Mouse (Mus musculus): ENCODE results near the gene Hsd17b3.
"Not testable (repeated sequence)": the region's sequence is repeated elsewhere in the genome, so short reads cannot be mapped to it uniquely, and the experiment has no call there.

Gene Hsd17b3

DNA sequence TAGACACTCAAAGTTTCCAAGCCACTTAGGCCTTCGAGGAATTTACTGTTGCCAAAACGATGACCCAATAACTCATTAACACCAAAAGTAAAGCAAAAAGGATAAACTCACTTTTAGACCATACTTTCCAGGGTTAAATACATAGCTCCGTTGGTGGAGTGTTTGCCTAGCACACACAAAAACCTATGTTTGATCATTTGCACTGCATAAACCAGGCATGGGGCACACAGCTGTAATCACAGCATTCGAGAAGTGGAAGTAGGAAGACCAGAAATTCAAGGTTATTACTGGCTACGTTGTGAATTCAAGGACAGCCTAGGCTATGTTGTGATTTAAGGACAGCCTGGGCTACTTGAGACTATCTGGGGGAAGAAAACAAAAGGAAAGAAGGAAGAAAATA lies 1.2 kb upstream of the Hsd17b3 start:
- in situ Hi-C loops (cut with MboI; ENCODE audit: low pct_unique_long_range_greater_than_20kb in 1 of 2, low sequenced_read_pairs in 2 of 2, unreplicated experiment in 1 of 2) = no loop called here

DNA sequence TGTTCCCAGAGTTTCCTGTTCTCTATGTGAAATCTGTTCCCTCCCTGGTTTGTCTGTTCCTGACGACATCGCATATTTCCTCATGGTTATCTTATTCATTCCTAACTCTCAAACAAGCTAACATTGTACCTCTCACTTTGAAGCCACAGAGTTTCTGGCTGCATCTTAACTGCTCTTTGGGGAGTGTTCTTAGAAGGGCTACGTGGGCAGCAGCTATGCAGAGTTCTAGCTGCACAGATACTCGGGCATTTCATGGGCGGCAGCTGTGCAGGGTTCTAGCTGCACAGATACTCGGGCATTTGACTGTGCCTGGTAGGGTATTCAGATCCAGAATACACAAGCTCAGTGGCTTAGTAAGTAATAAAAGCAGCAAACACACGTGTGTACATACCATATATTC lies 973 bp downstream of the Hsd17b3 start:
- in situ Hi-C loops (cut with MboI; ENCODE audit: low pct_unique_long_range_greater_than_20kb in 1 of 2, low sequenced_read_pairs in 2 of 2, unreplicated experiment in 1 of 2) = no loop called here

DNA sequence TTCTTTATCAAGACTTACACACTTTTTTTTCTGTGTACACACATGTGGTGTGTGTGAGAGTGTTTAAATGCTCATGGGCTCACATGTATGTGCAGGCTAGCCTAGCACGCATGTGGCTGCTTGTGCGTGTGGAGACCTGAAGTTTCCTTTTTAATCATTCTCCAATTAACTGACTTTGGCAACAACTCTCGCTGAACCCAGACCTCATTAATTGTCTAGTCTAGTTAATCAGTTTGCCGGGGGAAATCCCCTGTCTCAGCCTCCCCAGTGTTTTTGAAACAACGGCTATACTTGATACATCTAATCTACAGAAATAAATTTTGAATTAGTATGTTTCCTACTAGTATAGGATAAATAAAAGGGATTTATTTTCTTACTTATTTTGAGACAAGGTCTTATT lies 3.0 kb downstream of the Hsd17b3 start:
- in situ Hi-C loops (cut with MboI; ENCODE audit: low pct_unique_long_range_greater_than_20kb in 1 of 2, low sequenced_read_pairs in 2 of 2, unreplicated experiment in 1 of 2) = no loop called here

DNA sequence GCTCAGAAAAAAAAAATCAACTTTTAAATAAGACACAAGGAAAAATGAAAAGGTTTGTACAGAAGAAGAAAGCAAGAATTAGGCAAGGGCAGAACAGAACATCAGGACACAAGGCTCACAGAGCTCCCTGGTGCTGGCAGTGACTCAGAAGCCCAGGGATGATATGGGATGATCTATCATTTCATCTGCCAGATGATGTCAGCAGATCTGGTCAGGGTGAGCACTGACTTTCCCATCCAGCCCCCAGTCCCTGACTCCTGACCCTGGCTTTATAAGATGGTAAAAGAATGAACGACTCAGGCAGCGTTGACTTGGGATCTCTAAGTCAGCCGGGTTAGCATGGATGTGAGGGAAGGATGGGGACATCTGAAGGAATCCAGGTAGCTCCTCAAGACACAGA lies 5.7 kb downstream of the Hsd17b3 start:
- in situ Hi-C loops (cut with MboI; ENCODE audit: low pct_unique_long_range_greater_than_20kb in 1 of 2, low sequenced_read_pairs in 2 of 2, unreplicated experiment in 1 of 2) = no loop called here

DNA sequence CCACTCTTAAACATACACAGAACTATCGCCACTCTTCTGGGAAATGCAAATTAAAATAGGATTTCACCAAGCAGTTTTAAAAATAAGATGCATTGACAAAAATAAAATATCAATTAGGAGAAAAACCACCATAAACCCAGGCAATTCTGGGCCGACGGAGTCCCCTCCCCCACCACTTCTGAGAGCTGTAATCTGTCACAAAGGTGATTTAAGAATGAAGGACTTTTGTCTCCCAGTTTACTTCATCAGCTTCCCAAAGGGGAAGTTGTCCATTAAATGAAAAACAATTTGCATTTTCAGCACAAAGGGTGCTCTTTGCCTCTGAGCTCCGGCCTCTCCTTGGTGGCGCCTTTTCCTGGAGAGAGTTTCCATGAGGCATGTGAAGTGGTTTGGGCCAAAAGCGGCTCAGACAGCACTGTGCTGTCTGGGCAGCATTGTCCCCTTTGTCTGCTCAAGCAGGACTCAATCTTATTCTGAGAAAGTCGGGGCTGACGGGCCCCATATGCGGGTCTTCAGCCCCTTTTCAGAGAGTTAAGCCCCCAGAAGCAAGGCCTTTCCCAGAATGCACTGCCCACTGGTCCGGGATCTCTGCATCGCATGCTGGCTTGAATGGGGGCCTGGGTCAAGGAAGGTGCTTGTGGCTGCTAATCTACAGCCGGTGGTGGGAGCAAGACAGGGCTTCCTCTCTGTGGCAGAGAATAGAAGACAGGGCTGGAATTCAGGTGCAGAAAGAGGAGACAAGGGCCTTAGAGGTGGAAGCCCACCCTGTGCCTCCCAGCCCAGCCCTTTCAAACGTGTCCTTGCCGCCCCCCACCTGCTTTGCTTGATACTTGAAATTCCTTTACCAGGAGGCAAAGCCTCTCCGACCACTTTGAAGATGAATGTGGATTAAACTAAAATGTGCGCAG lies 7.8 kb downstream of the Hsd17b3 start:
- in situ Hi-C loops (cut with MboI; ENCODE audit: low pct_unique_long_range_greater_than_20kb in 1 of 2, low sequenced_read_pairs in 2 of 2, unreplicated experiment in 1 of 2) = no loop called here

DNA sequence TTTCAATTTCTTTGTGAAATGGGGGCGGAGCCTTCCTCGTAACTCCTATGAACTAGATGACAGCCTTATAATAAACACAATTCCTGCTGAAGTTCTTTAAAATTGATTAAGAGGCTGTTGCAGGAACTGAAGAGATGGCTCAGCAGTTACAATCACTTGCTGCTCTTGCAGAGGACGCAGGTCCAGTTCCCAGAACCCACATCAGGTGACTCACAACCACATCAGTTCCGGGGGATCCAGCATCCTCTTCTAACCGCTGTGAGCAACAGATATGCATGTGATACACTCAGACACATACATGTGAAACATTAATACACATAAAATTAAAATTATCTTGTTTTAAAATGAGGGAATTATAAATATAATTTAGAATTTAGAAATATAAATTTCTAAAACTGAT lies 11.4 kb downstream of the Hsd17b3 start:
- in situ Hi-C loops (cut with MboI; ENCODE audit: low pct_unique_long_range_greater_than_20kb in 1 of 2, low sequenced_read_pairs in 2 of 2, unreplicated experiment in 1 of 2) = no loop called here

DNA sequence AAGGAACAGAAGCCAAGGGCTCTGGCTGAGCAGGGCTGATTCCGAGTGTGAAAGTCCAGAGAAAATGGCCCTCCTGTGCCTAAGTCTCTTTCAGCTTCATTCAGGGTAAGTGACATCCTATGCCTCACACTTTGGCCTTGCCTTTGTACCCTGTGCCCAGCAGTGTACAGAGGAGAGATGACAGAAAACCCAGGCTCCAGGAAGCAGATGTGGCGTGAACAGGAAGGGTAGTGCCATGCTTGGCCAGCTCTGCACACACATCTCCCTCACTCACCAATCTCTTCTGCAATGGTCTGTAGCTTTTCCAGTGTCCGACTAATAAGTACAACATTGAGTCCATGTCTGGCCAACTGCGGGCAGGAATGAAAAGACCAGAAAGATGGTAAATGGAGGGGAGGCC lies 13.0 kb downstream of the Hsd17b3 start:
- in situ Hi-C loops (cut with MboI; ENCODE audit: low pct_unique_long_range_greater_than_20kb in 1 of 2, low sequenced_read_pairs in 2 of 2, unreplicated experiment in 1 of 2) = no loop called here

DNA sequence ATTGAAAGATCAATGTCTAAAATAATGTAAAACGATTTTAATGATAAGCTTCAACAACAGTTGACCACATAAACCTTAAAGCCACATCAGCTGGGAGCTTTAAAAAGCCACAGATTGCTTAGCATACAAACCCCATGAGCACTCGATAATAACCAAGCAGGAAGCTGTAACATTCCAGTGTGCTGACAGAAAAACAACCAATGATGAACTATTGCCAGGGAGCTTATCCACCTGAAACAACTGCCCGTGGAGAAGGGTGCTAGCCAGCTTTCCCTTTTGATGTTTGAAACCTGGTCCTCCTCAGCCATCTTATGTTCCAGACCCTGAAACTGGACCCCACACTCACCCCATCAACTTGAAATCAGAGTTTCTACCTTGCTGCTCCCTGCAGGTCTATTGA lies 22.4 kb downstream of the Hsd17b3 start:
- in situ Hi-C loops (cut with MboI; ENCODE audit: low pct_unique_long_range_greater_than_20kb in 1 of 2, low sequenced_read_pairs in 2 of 2, unreplicated experiment in 1 of 2) = no loop called here

DNA sequence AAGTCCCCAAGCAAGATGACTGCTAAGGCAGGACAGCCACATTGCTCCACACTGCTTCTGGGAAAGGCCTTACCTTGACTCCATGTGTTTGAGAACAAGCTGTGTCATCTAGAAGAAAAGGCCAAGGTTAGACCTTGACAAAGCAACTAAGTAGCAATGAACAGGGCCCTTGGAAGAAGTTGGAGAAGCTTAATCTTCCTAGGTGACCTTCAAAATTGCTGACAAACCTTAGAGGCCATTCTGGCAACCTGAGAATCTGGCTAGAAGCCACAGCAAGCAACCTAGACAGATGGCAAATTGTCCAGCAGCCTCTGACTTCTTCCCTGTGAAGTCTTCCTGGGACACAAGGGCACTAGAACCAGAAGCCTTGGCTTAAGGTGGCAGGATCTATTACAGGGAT lies 24.8 kb downstream of the Hsd17b3 start:
- in situ Hi-C loops (cut with MboI; ENCODE audit: low pct_unique_long_range_greater_than_20kb in 1 of 2, low sequenced_read_pairs in 2 of 2, unreplicated experiment in 1 of 2) = no loop called here

DNA sequence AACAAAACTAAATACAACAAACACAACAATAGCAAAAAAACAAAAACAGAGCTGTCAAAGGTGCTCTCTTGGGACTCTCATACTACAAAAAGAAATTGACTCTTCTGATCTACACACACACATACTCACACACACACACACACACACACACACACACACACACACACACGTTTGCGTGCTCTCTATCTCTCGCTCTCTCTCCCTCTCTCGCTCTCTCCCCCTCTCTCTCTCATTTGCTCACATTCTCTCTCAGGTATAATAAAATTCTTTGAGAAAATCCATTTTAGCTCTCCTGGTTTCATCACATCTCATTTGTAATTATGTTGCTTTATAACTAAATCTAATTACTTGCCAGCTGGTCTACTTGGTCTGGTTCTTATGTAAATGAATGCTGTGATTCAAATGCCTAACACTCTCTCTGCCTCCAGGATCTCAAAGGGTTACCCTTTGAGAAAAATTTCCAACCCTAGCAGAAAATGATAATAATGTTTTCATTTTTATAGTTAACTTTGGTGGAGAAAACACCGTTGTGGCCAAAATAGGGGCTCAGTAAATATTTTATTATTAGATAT lies 28.0 kb downstream of the Hsd17b3 start:
- in situ Hi-C loops (cut with MboI; ENCODE audit: low pct_unique_long_range_greater_than_20kb in 1 of 2, low sequenced_read_pairs in 2 of 2, unreplicated experiment in 1 of 2) = no loop called here

DNA sequence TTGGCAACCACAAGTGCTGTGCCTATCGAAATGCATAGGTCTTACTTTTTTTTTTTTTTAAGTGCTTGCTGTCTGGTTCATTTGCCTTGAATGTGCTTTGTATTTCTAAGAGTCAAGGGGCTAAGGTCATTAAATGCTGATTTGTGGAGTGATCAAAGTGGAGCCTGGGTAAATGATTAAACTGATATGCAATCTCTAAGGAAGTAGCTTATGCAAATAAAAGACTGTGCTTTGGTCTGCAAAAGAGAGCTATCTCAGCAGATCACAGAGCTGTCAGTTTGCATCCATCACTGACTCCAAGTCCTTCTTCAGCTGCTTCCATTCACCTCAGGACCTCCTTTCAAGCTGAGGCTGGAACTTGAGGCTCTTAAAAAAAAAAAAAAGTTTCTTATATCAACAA lies 35.1 kb downstream of the Hsd17b3 start:
- in situ Hi-C loops (cut with MboI; ENCODE audit: low pct_unique_long_range_greater_than_20kb in 1 of 2, low sequenced_read_pairs in 2 of 2, unreplicated experiment in 1 of 2) = no loop called here

DNA sequence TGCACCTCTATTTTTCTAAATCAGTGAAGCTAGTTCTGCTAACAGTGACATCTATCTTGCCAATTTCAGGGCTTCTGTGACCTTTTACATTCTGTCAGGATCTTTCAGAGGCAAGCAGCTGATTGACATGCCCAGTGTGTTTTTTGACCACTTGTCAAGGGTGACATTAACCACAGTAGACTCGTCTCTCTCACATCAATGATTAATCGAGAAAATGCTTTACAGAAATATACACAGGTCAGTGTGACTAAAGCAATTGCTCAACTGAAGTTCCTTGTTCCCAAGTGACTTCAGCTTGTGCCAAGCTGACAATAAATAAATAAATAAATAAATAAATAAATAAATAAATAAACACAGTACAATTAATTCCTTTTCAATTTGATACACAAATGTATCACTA lies 36.7 kb downstream of the Hsd17b3 start:
- in situ Hi-C loops (cut with MboI; ENCODE audit: low pct_unique_long_range_greater_than_20kb in 1 of 2, low sequenced_read_pairs in 2 of 2, unreplicated experiment in 1 of 2) = not testable (repeated sequence)

DNA sequence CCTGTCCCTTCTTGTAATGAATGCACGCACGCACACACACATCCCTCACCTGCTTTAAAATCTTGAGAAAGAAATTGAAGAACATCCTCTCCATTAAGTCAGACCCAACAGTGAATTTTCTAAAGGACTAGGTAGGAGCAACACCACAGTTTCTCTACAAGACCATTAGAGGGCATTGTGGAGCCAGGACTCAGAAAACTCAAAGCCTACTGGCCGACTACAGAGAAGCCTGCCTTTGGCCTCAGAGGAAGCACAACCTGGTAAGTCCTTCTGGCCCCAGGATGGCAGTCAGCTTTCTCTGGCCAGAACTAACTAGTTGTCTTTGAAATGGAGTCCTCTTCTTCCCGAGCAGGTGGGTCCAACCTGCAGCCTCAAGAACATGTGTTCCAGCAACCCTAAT lies 38.1 kb downstream of the Hsd17b3 start:
- in situ Hi-C loops (cut with MboI; ENCODE audit: low pct_unique_long_range_greater_than_20kb in 1 of 2, low sequenced_read_pairs in 2 of 2, unreplicated experiment in 1 of 2) = no loop called here

DNA sequence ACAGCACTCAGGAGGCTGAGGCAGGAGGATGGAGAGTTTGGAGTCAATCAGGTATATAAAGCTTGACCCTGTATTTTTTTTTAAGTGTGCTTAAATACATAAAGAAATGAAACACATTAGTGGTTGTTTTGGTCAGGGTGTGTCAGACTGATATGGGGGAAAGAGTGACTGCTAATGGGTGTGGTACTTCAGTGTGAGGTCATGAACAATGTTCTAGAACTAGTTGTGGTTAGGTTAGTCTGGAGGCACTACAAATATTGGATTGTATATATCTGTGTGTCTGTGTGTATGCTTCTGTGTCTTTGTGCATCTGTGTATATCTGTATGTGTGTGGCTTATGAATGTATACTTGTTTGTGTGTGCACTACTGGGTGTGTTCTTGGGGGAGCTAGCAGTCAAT lies 39.5 kb downstream of the Hsd17b3 start:
- in situ Hi-C loops (cut with MboI; ENCODE audit: low pct_unique_long_range_greater_than_20kb in 1 of 2, low sequenced_read_pairs in 2 of 2, unreplicated experiment in 1 of 2) = loop anchor here in 1 of 2 experiments (25.0 kb wide), 1 partner anchor 537 kb away; no protein-coding TSS in a partner anchor

DNA sequence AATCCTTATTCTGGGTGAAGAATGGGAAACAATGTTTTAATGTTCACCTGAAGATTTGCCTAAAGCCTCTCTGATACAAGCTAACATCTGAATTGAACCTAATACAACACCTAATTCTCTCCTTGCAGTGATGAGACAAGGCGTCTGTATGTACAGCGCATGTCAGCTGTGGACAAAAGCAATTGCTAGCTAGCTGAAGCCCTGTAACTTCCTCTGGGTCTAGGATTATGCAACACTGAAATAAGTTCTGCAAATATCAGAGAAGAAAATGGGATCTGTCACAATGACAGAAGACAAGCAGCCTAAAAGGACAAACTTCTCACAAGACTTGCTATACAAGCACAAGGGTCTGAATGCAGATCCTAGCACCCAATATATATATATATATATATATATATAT lies 40.6 kb downstream of the Hsd17b3 start:
- in situ Hi-C loops (cut with MboI; ENCODE audit: low pct_unique_long_range_greater_than_20kb in 1 of 2, low sequenced_read_pairs in 2 of 2, unreplicated experiment in 1 of 2) = loop anchor here in 1 of 2 experiments (25.0 kb wide), 1 partner anchor 536 kb away; no protein-coding TSS in a partner anchor

DNA sequence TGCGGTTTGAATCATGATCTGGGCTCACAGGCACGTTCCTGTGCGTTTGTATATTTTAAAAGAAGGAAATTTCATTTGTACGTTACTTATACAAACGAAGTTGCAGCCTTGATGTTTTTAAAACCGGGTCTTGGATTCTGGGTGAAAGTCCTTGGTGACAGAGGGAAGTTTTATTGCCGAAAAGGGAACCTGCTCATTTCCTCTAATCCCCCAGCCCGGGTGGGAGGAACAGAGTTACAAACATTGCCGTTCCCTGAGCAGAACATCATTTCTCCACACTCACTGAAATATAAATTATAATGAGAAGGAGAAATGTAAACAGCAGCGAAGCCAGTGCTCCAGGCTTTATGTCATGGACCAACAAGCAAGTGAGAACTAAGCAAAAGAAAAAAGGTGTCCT lies 49.1 kb downstream of the Hsd17b3 start:
- in situ Hi-C loops (cut with MboI; ENCODE audit: low pct_unique_long_range_greater_than_20kb in 1 of 2, low sequenced_read_pairs in 2 of 2, unreplicated experiment in 1 of 2) = loop anchor here in 1 of 2 experiments (25.0 kb wide), 1 partner anchor 528 kb away; no protein-coding TSS in a partner anchor

DNA sequence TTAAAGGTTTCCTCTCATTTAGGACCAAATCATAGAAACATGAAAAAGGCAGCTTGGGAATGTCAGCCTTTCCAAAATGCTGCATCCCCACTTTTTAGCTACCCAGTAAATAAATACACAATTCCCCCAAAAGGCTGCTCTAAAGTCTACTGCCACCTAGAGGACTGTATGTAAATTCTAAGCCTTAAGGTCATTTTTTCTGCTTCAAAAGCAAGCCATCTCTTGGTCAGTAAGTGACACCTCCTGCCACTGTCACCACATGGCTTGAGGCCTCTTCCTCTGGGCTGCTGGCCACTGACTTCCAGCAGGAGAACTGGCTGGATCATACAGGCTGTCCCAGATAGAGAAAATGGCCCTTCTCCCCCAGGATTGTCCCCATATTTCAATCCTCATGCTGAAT lies 50.9 kb downstream of the Hsd17b3 start:
- in situ Hi-C loops (cut with MboI; ENCODE audit: low pct_unique_long_range_greater_than_20kb in 1 of 2, low sequenced_read_pairs in 2 of 2, unreplicated experiment in 1 of 2) = loop anchor here in 1 of 2 experiments (25.0 kb wide), 1 partner anchor 526 kb away; no protein-coding TSS in a partner anchor

DNA sequence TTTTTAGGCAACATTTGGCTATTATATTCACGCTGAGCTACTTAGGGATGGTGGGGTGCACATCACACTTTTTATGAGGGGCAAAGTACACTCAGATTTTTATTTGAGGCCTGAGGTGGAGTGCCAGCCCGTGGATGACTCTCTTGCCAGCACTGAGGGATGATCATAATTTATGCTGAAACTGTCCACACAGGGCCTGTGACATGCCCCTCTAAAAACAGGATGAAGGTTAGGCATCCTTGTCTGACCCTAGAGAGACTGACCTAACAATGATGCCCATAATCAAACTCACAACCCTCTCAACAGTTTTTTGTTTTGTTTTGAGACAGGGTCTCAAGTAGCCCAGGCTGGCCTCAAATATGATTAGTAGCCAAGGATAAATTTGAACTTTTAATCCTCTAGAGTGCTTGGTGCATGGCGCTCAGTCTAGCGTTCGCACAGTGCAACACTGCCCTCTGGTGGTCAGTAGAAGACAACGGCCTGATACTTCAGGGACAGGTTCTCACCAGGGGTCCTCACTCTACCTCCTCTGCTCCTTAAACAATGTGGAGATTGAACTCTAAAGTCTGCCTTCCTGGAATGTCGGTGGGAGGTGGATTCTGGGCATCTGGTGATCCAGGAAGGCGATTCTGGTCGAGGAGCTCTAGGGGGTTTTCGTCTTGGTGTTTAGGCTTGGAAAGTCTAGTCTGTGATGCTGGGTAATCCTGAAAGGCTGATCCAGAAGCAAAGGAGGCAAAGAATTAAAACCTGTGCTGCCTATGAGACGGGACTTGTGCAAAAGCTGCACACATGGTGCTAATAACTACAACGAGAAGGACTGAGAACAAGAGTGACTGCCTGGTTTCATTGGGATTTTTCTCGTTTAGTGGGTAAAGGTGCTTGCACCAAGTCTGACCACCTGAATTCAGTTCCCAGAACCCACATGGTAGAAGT lies 52.7 kb downstream of the Hsd17b3 start:
- in situ Hi-C loops (cut with MboI; ENCODE audit: low pct_unique_long_range_greater_than_20kb in 1 of 2, low sequenced_read_pairs in 2 of 2, unreplicated experiment in 1 of 2) = loop anchor here in 1 of 2 experiments (25.0 kb wide), 1 partner anchor 524 kb away; no protein-coding TSS in a partner anchor

DNA sequence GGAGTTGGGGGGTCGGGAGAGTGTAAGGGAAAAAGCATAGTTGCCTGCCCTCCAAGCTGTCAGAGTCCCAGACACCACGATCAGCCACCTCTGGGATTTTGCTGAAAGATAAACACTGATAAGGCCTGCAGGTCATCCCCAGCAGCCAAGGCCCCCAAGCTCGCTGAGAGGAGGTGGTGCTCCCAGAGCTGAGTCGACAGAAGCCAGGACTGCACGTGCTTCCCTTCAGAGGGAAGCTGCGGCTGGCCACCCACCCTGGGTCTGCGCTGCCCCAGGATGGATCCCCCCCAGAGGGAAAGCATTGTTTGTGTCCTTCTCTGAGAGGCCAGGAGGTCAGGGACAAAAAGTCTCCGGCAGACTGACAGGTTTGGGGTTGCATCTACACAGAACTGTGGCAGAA lies 54.0 kb downstream of the Hsd17b3 start:
- in situ Hi-C loops (cut with MboI; ENCODE audit: low pct_unique_long_range_greater_than_20kb in 1 of 2, low sequenced_read_pairs in 2 of 2, unreplicated experiment in 1 of 2) = loop anchor here in 1 of 2 experiments (25.0 kb wide), 1 partner anchor 523 kb away; no protein-coding TSS in a partner anchor

All from mouse embryonic stem cell (cell line).